Mouse (Mus musculus) adrenal gland, postnatal 25 days (tissue): ENCODE results near the gene Fam192a. TPM values are rescaled to one million over a fixed set of nuclear protein-coding genes. Genes with fewer than 3 reads are reported as not detected.

Source experiments
- DNase-seq: peaks from one replicate; pipeline ENCODE4 v3.0.0; 2021; ENCODE audit warnings: mixed read lengths
- long read RNA-seq: library from polyadenylated mRNA; stranded (forward); transcript quantifications from one replicate; pipeline ENCODE4 v2.0.0, GENCODE M21; 2021
- total RNA-seq: library from RNA; stranded (reverse); gene quantifications from 2 replicates; pipeline ENCODE4 v1.2.3, GENCODE M21; 2021

The Fam192a gene
- 39.8 and 49.6 TPM in 2 replicates for total RNA-seq
- long read RNA-seq, transcript Fam192a-201 (8 exons, 2,873 nt) = major isoform, 30 of 55 reads
- long read RNA-seq, partial matches to known transcripts = 3 of 55 reads
- long read RNA-seq, other reads (novel, unspliced or antisense) = 20 of 55 reads

- DNase-seq = peak; percentile 97
Measured at GRCm38 (mm10) chr8:94601607-94602385, at the start of gene Fam192a, which contains the start of gene Rspry1. TSS of gene Fam192a (minus strand) at chr8:94601997. TSS of gene Rspry1 (plus strand) at chr8:94601937.

GRCm38 (mm10) chr8:94649496-94649895 is 47.7 kb upstream of the Fam192a start:
- no peak for DNase-seq

GRCm38 (mm10) chr8:94646165-94646564 is 44.4 kb upstream of the Fam192a start:
- DNase-seq = no peak

DNA sequence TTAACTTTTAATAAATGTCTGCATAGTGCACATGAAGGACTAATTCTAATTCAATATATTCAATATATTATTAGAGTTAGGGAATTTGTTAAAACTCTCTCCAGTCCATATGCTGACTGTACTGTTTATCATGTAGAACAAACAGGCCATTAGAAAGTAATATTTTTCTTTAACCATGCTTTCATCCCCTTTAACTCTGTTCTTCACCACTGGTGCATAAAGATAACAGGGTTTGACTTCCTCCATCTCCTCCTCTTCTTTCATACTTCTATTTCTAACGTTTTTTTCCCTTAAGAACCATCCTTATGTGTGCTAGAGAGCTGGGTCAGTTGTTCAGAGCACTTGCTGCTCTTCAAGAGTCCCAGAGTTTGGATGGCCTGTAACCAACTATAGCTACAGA is 43.4 kb upstream of the Fam192a start:
- DNase-seq = no peak

- no peak for DNase-seq
Measured at GRCm38 (mm10) chr8:94641938-94642337, 40.1 kb upstream of the Fam192a start.

DNA sequence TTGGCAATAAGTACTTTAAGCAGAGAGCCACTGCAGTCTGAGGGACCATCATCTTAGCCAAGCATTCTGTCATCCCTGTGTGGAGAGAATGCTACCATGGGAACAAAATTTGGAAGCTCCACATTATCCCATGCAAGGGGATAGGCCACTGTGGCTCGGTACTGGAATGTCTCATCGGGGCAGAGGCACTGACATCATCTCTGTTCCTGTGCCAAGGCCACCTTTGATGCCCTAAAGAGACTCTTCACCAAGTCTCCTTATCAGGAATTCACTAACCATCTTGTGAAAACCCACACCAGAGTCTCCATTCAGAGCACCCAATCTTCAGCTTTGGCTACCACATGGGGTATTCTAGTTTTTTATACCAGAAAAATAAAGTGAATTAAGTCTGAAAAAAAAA is 39.4 kb upstream of the Fam192a start:
- DNase-seq = peak; percentile 36

GRCm38 (mm10) chr8:94634211-94634610 is 32.4 kb upstream of the Fam192a start:
- DNase-seq = no peak

DNA sequence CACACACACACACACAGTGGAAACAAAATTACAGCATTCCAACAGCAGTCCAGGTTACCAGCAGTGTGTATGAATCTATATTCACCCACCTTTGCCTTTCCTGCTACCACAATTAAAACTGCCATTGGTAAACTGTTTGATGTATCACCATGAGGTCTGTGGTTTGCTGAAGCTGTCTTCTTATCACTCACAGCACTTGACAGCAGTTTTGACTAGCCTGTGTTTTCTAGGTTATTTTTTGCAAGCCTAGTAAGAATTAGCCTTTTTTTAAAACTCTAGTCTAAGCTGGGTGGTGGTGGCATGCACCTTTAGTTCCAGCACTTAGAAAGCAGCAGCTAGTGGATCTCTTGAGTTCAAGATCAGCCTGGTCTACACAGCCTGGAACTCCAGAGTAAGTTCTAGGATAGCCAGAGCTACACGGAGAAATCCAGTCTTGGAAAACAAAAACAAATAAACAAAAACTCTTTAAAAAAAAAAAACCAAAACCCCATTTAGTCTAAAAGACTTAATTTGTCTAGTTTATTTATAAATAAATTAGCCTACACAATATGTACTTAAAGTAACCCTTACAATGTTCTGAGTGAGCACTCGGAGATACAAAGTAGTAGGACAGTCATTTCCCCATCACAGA is 31.9 kb upstream of the Fam192a start:
- no peak for DNase-seq

- DNase-seq = no peak
Measured at GRCm38 (mm10) chr8:94624885-94625284, 23.1 kb upstream of the Fam192a start.

GRCm38 (mm10) chr8:94607064-94607463 is 5.3 kb upstream of the Fam192a start:
- DNase-seq = no peak

- DNase-seq = no peak
Measured at GRCm38 (mm10) chr8:94604030-94604429, 2.2 kb upstream of the Fam192a start.

- peak; percentile 19 for DNase-seq
Measured at GRCm38 (mm10) chr8:94602471-94603131, 804 bp upstream of the Fam192a start.

- peak; percentile 20 for DNase-seq
Measured at GRCm38 (mm10) chr8:94601034-94601606, 677 bp downstream of the Fam192a start.

DNA sequence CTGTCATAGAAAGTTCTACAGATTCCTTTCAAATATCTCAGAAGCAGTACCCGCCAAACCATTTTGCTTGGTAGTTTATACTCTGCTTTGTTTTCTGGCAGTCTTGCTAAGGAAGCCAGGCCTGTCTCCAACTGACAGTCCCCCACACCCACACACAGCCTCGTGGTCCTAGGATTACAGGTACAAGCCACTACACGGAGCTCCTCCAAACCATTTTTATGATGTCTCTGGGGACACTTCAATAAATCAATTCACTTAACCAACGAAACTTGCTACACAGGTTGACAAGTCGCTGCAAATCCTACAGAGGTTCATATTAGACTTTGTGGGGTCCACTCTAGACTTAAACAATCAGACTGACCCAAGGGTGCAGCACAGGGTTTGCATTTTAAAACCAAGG is 1.3 kb downstream of the Fam192a start:
- no peak for DNase-seq

- DNase-seq = no peak
Measured at GRCm38 (mm10) chr8:94594211-94594610, 7.6 kb downstream of the Fam192a start.

DNA sequence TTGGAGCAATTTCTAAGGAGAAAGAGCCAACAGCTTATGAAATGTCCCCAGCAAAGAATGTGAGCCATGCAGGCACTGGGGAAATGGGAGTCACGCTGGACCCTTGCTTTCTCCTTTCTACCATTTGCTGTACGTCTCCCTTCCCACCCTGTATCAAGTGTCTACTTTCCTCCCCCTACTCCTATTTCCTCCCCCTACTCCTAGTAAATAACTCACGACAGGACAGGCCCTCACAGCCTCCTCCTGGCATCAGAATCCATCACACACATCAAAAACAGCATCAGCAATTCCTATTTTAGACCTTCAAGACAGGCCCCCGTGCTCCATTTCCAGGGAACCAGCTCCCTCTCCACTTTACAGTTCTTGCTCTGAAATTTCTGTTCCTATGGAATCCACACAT is 10.1 kb downstream of the Fam192a start:
- DNase-seq = no peak

DNA sequence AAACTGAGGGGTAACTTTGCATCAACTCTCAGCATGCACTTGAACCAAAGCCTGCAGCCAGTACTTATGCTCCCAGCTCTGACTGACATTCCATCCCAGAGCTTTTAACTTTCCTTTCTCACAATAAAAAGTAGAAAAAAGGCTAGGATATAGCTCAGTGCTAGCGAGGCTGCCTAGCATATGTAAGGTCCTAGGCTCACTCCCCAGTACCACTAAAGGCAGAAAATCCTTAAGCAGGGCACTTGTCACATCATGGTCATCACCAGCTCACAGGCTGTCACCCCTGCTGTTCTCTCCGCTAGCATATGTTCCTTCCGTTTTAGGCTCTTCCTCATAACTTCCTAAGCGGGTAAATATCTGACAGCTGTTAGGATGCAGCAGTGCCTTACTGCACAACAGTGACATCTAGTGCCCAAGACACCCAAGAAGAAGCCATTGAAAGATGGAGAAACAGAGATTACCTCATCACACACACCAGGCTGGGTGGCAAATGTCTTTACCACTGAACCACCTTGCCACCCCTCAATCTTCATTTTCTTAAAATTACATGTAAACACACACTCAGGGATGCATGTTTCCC is 17.5 kb downstream of the Fam192a start:
- DNase-seq = peak; percentile 23

GRCm38 (mm10) chr8:94582569-94582968 is 19.2 kb downstream of the Fam192a start:
- no peak for DNase-seq

DNA sequence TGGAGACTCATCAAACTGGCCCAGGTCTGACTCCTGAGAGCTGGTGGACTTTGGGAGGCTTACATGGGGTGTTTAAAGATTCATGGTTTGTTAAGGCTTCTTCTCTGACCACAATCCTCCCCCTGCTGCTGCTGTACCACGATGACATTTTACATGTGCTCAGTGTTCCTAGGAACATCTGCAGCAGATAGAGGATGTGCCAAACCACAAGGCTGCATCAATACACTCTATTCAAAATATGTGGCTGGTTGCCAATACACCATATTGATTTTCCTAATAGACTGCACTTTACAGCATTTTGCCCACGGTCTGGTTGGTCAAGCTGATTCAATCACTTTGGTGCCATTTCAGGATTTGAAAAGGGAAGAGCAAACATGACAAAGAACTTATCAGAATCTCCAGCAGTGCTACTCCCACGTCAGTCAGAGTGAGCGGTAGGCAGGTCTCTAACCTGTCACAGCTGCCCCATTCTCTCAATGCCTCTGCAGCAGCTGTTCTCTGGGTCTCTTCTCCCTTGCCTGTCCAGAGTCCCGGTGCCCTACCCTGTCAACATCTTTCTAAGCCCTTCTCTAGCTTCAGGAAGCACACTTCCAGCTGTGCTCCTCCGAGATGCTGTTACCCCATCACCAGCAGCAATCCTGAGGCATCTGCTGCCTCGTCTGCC is 19.8 kb downstream of the Fam192a start:
- no peak for DNase-seq

- no peak for DNase-seq
Measured at GRCm38 (mm10) chr8:94575148-94575547, 26.6 kb downstream of the Fam192a start.

DNA sequence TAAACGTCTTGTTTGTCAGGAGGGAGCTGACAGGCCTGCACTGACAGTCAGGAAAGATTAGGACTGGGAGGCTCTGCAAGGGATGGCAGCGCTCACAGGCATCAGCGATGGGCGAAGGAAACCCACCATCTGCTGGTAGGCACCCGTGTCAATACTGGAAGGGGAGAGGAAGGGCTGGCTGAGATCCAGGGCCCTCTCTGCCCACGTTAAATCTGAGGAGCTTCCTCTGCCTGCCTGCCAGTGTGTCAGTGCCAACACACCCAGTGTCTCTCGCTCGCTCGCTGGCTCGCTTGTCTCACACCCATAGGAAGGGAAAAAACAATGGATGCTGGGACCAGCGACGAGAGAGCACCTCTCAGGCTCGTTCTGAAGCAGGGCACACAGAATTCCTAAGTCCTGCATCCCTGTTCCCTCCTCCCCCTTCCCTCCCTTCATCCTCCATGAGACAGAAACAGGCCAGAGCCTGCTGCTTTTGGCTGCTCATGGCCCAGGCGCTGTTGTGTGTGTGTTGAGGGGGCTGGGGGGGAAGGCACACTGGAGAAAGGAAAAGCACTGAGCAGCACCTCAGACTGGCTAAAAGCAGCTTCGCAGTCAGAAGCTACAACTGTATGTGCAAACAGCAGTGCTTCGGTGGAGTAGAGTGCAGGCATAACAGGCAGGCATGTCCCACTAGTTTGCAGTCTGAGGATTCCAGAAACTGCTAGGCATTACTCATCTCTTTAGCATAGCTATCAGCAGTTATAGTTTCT is 27.5 kb downstream of the Fam192a start:
- peak; percentile 32 for DNase-seq
